ENCODE assay signal across 26 mouse cellular contexts in the genomic region with DNA sequence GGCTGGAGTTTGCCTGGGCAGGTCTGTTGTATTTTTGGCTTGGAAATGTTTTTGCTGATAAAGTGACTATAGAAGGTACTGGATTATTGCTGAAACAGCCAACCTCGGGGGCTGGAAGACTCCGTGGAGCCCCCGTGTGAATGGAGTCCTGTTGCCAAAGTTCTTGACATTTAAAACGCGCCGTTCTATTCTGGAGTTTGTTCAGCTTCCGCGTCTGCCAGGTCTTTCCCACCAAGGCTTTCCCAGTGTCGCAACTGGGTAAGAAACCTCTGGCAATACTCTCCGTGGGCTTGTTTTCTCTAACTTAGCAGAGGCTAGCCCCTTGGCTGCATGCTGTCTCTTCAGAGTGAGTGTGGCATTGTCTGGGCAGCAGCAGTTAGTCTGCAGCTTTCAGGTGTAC. TPM values are rescaled to one million over a fixed set of nuclear protein-coding genes. Genes with fewer than 3 reads are reported as not detected.
A peak's percentile ranks its signal among the peaks of the same experiment; 100 is the strongest.
DNase-seq lines count a peak whose midpoint lies in the region; ATAC-seq and TF ChIP-seq lines count a peak whose summit lies in the region.
"Had no signal": no experiment of that assay in that cellular context is flagged by ENCODE, and none has a peak within 500 bp of the region (broad histone marks: within the 10 kb centered on the region; RNA-seq: fewer than 3 reads in every experiment).

No protein-coding gene starts in this region.

- no peak for TF ChIP-seq POLR2A in thymus, adult 2 months (IDR thresholded peaks at IDR 0.05; ENCODE audit: control insufficient read depth, extremely low read depth, insufficient read depth, low read length, poor library complexity)

- peaks cover 15% of the 10 kb centered on the region for H3K4me1 ChIP-seq in heart, embryonic 15.5 days (replicated peaks)
- H3K4me1 ChIP-seq in thymus, adult 2 months (replicated peaks; ENCODE audit: control insufficient read depth, insufficient read depth, low read length) = peaks cover 29% of the 10 kb centered on the region
- H3K4me1 ChIP-seq in intestine, embryonic 16.5 days (ENCODE audit: control insufficient read depth, insufficient read depth, low read length) = peaks cover 23% of the 10 kb centered on the region
- no peaks in the 10 kb centered on the region for H3K4me1 ChIP-seq in stomach, postnatal 0 days (replicated peaks; ENCODE audit: control insufficient read depth, insufficient read depth)

- peak overlapping the region; percentile 48; the same call in 1 of the 2 replicates for H3K27ac ChIP-seq in heart, embryonic 15.5 days
- peak overlapping the region; percentile 52; the same call in 1 of the 2 replicates for H3K27ac ChIP-seq in thymus, adult 2 months (ENCODE audit: control insufficient read depth, insufficient read depth, low read length)
- H3K27ac ChIP-seq in intestine, embryonic 16.5 days (ENCODE audit: low read length) = peak overlapping the region; percentile 72
- H3K27ac ChIP-seq in stomach, postnatal 0 days (replicated peaks) = peak overlapping the region; percentile 61; the same call in 1 of the 2 replicates
- H3K27ac ChIP-seq: forebrain, embryonic 13.5 days; hindbrain, embryonic 13.5 days; kidney, postnatal 0 days; layer of hippocampus, adult 2 months; liver, embryonic 12.5 days had no signal

- 50% methylated on average over 10 of the region's 10 CpGs for WGBS in heart, embryonic 15.5 days
- WGBS in thymus, adult 2 months = 93% methylated on average over 10 of the region's 10 CpGs
- WGBS in intestine, embryonic 16.5 days = 80% methylated on average over 10 of the region's 10 CpGs
- 61% methylated on average over 10 of the region's 10 CpGs for WGBS in stomach, postnatal 0 days

- TF ChIP-seq EP300 in stomach, postnatal 0 days (optimal IDR thresholded peaks at IDR 0.05) = no peak

- peaks cover 3% of the 10 kb centered on the region; the same call in 1 of the 2 replicates for H3K36me3 ChIP-seq in heart, embryonic 15.5 days
- H3K36me3 ChIP-seq in thymus, adult 2 months (ENCODE audit: control insufficient read depth, insufficient read depth, low read length) = no peaks in the 10 kb centered on the region
- H3K36me3 ChIP-seq in intestine, embryonic 16.5 days (ENCODE audit: control insufficient read depth, insufficient read depth, low read length) = 0 out of 2 replicates have a peak, but pooled peaks cover 2% of the 10 kb centered on the region
- no peaks in the 10 kb centered on the region for H3K36me3 ChIP-seq in stomach, postnatal 0 days (ENCODE audit: control insufficient read depth, insufficient read depth, low read length)

- H3K9ac ChIP-seq in heart, embryonic 15.5 days = no peak overlapping the region
- peak overlapping the region; percentile 54; the same call in 1 of the 2 replicates for H3K9ac ChIP-seq in intestine, embryonic 16.5 days (ENCODE audit: low read depth, low read length)
- H3K9ac ChIP-seq in stomach, postnatal 0 days (ENCODE audit: low read length) = 0 out of 2 replicates have a peak overlapping the region, but pooled peaks have one; percentile 4
- H3K9ac ChIP-seq: forebrain, embryonic 13.5 days; hindbrain, embryonic 13.5 days; liver, embryonic 12.5 days; lung, embryonic 14.5 days had no signal

- no peaks in the 10 kb centered on the region for H3K27me3 ChIP-seq in heart, embryonic 15.5 days
- no peaks in the 10 kb centered on the region for H3K27me3 ChIP-seq in thymus, adult 2 months (ENCODE audit: control insufficient read depth, insufficient read depth, low read length)
- H3K27me3 ChIP-seq in intestine, embryonic 16.5 days (replicated peaks; ENCODE audit: control insufficient read depth, insufficient read depth, low read length) = no peaks in the 10 kb centered on the region
- no peaks in the 10 kb centered on the region for H3K27me3 ChIP-seq in stomach, postnatal 0 days (ENCODE audit: control insufficient read depth, insufficient read depth, low read length)
- H3K27me3 ChIP-seq: forebrain, embryonic 13.5 days; hindbrain, embryonic 13.5 days; liver, embryonic 12.5 days had no signal

- H3K4me2 ChIP-seq in heart, embryonic 15.5 days = no peak overlapping the region
- no peak overlapping the region for H3K4me2 ChIP-seq in intestine, embryonic 16.5 days (ENCODE audit: low read depth, low read length)
- H3K4me2 ChIP-seq in stomach, postnatal 0 days (replicated peaks; ENCODE audit: low read depth) = no peak overlapping the region
- H3K4me2 ChIP-seq: forebrain, embryonic 13.5 days; hindbrain, embryonic 13.5 days; liver, embryonic 12.5 days; lung, embryonic 14.5 days; midbrain, embryonic 11.5 days had no signal

- DNase-seq in heart, postnatal 4 days = no peak
- DNase-seq in thymus, adult 2 months = no peak
- DNase-seq in thymus, postnatal 14 days = no peak
- peak; percentile 19 for DNase-seq in stomach, postnatal 0 days (ENCODE audit: low spot score)
- DNase-seq in layer of hippocampus, adult 8-10 months (ENCODE audit: low spot score in 2 of 2) = no peak
- DNase-seq: cerebellum, adult 9-11 months; gastrocnemius, postnatal 36 days; kidney, adult 11 months; lung, embryonic 14.5 days; retina, postnatal 1 day; right cerebral cortex, postnatal 4 days had no signal

- ATAC-seq in heart, embryonic 15.5 days (replicated peaks; ENCODE audit: insufficient number of reproducible peaks, insufficient read depth, low FRiP score, low read depth) = no peak
- ATAC-seq in intestine, embryonic 16.5 days = no peak
- ATAC-seq in stomach, postnatal 0 days (ENCODE audit: low FRiP score, low TSS enrichment) = no peak; the same call in 1 of the 2 replicates
- ATAC-seq in cerebellum, adult (ENCODE audit: insufficient number of reproducible peaks, low FRiP score, low TSS enrichment) = no peak
- ATAC-seq: forebrain, embryonic 13.5 days; liver, embryonic 12.5 days had no signal

- TF ChIP-seq CTCF in thymus, adult 2 months (IDR thresholded peaks at IDR 0.05; ENCODE audit: borderline replicate concordance, control insufficient read depth, extremely low read depth, insufficient read depth, low read length, poor library complexity) = no peak
- TF ChIP-seq CTCF in stomach, postnatal 0 days (IDR thresholded peaks at IDR 0.05; ENCODE audit: low read depth) = no peak

- no peak overlapping the region for H3K4me3 ChIP-seq in heart, embryonic 15.5 days
- H3K4me3 ChIP-seq in thymus, adult 2 months (ENCODE audit: control insufficient read depth, insufficient read depth, low read length) = no peak overlapping the region
- no peak overlapping the region for H3K4me3 ChIP-seq in intestine, embryonic 16.5 days (ENCODE audit: low read length)
- H3K4me3 ChIP-seq in stomach, postnatal 0 days (ENCODE audit: low read depth, low read length) = no peak overlapping the region
- H3K4me3 ChIP-seq: forebrain, embryonic 13.5 days; hindbrain, embryonic 13.5 days; layer of hippocampus, adult 2 months; liver, embryonic 12.5 days had no signal

- no peaks in the 10 kb centered on the region for H3K9me3 ChIP-seq in heart, embryonic 15.5 days (replicated peaks)
- H3K9me3 ChIP-seq in intestine, embryonic 16.5 days (ENCODE audit: control insufficient read depth, low read length) = no peaks in the 10 kb centered on the region
- H3K9me3 ChIP-seq in stomach, postnatal 0 days (ENCODE audit: control insufficient read depth, low read length) = no peaks in the 10 kb centered on the region
- H3K9me3 ChIP-seq: forebrain, embryonic 13.5 days; hindbrain, embryonic 13.5 days; liver, embryonic 12.5 days had no signal

RNA-seq across cellular contexts. Expression of gene Tmem217, which starts 4.3 kb away (rescaled TPM):
- polyA plus RNA-seq in heart, embryonic 15.5 days (2015; fragmentation: Nextera tagmentation; extraction: Ambion mirVana) = 0.62 and 1.0 TPM in 2 replicates
- not detected for total RNA-seq in heart, postnatal 4 days (2021)
- polyA plus RNA-seq in thymus, adult 2 months (2012; rRNA removed) = 0.49 and 0.62 TPM in 2 replicates
- 0.33 and 0.87 TPM in 2 replicates for polyA plus RNA-seq in intestine, embryonic 16.5 days (2015; fragmentation: Nextera tagmentation; extraction: Ambion mirVana)
- 0.22 and 0.42 TPM in 2 replicates for polyA plus RNA-seq in stomach, postnatal 0 days (2015; fragmentation: Nextera tagmentation; extraction: Ambion mirVana)
- total RNA-seq in layer of hippocampus, adult 8-10 months (2022) = not detected
- total RNA-seq: gastrocnemius, postnatal 36 days; layer of hippocampus, adult 2 months; left cerebral cortex, adult 18-20 months; left cerebral cortex, postnatal 36 days had no signal

RNA-seq across cellular contexts. Expression of gene Tbc1d22b, which starts 6.9 kb away (rescaled TPM):
- polyA plus RNA-seq in heart, embryonic 15.5 days (2015; fragmentation: Nextera tagmentation; extraction: Ambion mirVana) = 8.5 and 13.0 TPM in 2 replicates
- total RNA-seq in heart, postnatal 4 days (2021) = 10 to 100 TPM; 15.6 to 16.1 TPM
- 47.8 and 55.8 TPM in 2 replicates for polyA plus RNA-seq in thymus, adult 2 months (2012; rRNA removed)
- polyA plus RNA-seq in intestine, embryonic 16.5 days (2015; fragmentation: Nextera tagmentation; extraction: Ambion mirVana) = 12.4 and 12.6 TPM in 2 replicates
- polyA plus RNA-seq in stomach, postnatal 0 days (2015; fragmentation: Nextera tagmentation; extraction: Ambion mirVana) = 6.9 and 7.8 TPM in 2 replicates
- 10 to 100 TPM; 37.0 to 41.9 (median 37.9) TPM for total RNA-seq in layer of hippocampus, adult 8-10 months (2022)

RNA-seq across cellular contexts. Expression of gene Gm17657, which starts 7.0 kb away (rescaled TPM):
- polyA plus RNA-seq in heart, embryonic 15.5 days (2015; fragmentation: Nextera tagmentation; extraction: Ambion mirVana) = not detected in 2 replicates
- not detected for total RNA-seq in heart, postnatal 4 days (2021)
- polyA plus RNA-seq in thymus, adult 2 months (2012; rRNA removed) = not detected in 2 replicates
- not detected in 2 replicates for polyA plus RNA-seq in intestine, embryonic 16.5 days (2015; fragmentation: Nextera tagmentation; extraction: Ambion mirVana)
- not detected in 2 replicates for polyA plus RNA-seq in stomach, postnatal 0 days (2015; fragmentation: Nextera tagmentation; extraction: Ambion mirVana)
- total RNA-seq in layer of hippocampus, adult 8-10 months (2022) = not detected
- total RNA-seq: gastrocnemius, postnatal 36 days; layer of hippocampus, adult 2 months; left cerebral cortex, adult 18-20 months; left cerebral cortex, postnatal 36 days had no signal
- polyA plus RNA-seq: cortical plate, adult 2 months; embryonic facial prominence, embryonic 11.5 days; forebrain, embryonic 13.5 days; heart, postnatal 0 days; hindbrain, embryonic 13.5 days; kidney, postnatal 0 days; liver, embryonic 12.5 days; lung, embryonic 14.5 days; midbrain, embryonic 11.5 days; neural tube, embryonic 11.5 days had no signal

RNA-seq across cellular contexts. Expression of gene Rnf8, which starts 58.1 kb away (rescaled TPM):
- polyA plus RNA-seq in heart, embryonic 15.5 days (2015; fragmentation: Nextera tagmentation; extraction: Ambion mirVana) = 44.6 and 53.2 TPM in 2 replicates
- 10 to 100 TPM; 24.7 to 28.6 TPM for total RNA-seq in heart, postnatal 4 days (2021)
- polyA plus RNA-seq in thymus, adult 2 months (2012; rRNA removed) = 36.8 and 37.2 TPM in 2 replicates
- polyA plus RNA-seq in intestine, embryonic 16.5 days (2015; fragmentation: Nextera tagmentation; extraction: Ambion mirVana) = 51.0 and 55.9 TPM in 2 replicates
- 32.6 and 34.4 TPM in 2 replicates for polyA plus RNA-seq in stomach, postnatal 0 days (2015; fragmentation: Nextera tagmentation; extraction: Ambion mirVana)
- 10 to 100 TPM; 46.1 to 56.9 (median 52.0) TPM for total RNA-seq in layer of hippocampus, adult 8-10 months (2022)

RNA-seq across cellular contexts. Expression of gene Gm28043, which starts 58.2 kb away (rescaled TPM):
- 1.8 and 2.4 TPM in 2 replicates for polyA plus RNA-seq in heart, embryonic 15.5 days (2015; fragmentation: Nextera tagmentation; extraction: Ambion mirVana)
- 1 to 10 TPM; 2.5 to 2.6 TPM for total RNA-seq in heart, postnatal 4 days (2021)
- 2.2 and 2.3 TPM in 2 replicates for polyA plus RNA-seq in thymus, adult 2 months (2012; rRNA removed)
- polyA plus RNA-seq in intestine, embryonic 16.5 days (2015; fragmentation: Nextera tagmentation; extraction: Ambion mirVana) = 1.3 and 2.0 TPM in 2 replicates
- 1.1 TPM in 2 replicates for polyA plus RNA-seq in stomach, postnatal 0 days (2015; fragmentation: Nextera tagmentation; extraction: Ambion mirVana)
- 1 to 10 TPM; 4.5 to 6.3 (median 5.5) TPM for total RNA-seq in layer of hippocampus, adult 8-10 months (2022)
